Mouse (Mus musculus): Measurements from ENCODE around the gene Anapc16.

Gene Anapc16

GRCm38 (mm10) chr10:60002673-60003212, at the start of gene Anapc16, which contains the start of gene Ascc1:
TSS of gene Anapc16 (minus strand) at chr10:60003135.
TSS of gene Ascc1 (plus strand) at chr10:60002805.
- in situ Hi-C loops (cut with MboI; ENCODE audit: low sequenced_read_pairs), result no loop called here

GRCm38 (mm10) chr10:60050581-60050980, 47.6 kb upstream of the Anapc16 start:
- in situ Hi-C loops (cut with MboI; ENCODE audit: low sequenced_read_pairs), result no loop called here

- in situ Hi-C loops (cut with MboI; ENCODE audit: low sequenced_read_pairs), result no loop called here
Observed at GRCm38 (mm10) chr10:60046696-60047095, 43.8 kb upstream of the Anapc16 start.

GRCm38 (mm10) chr10:60042350-60042922, 39.5 kb upstream of the Anapc16 start:
- in situ Hi-C loops (cut with MboI; ENCODE audit: low sequenced_read_pairs), result no loop called here

- in situ Hi-C loops (cut with MboI; ENCODE audit: low sequenced_read_pairs), result no loop called here
Observed at GRCm38 (mm10) chr10:60035744-60036143, 32.8 kb upstream of the Anapc16 start.

- in situ Hi-C loops (cut with MboI; ENCODE audit: low sequenced_read_pairs), result no loop called here
Observed at GRCm38 (mm10) chr10:60034621-60035020, 31.7 kb upstream of the Anapc16 start.

- in situ Hi-C loops (cut with MboI; ENCODE audit: low sequenced_read_pairs), result no loop called here
Observed at GRCm38 (mm10) chr10:60033064-60033463, 30.1 kb upstream of the Anapc16 start.

GRCm38 (mm10) chr10:60032622-60033021, 29.7 kb upstream of the Anapc16 start:
- in situ Hi-C loops (cut with MboI; ENCODE audit: low sequenced_read_pairs), result no loop called here

GRCm38 (mm10) chr10:60031985-60032384, 29.1 kb upstream of the Anapc16 start:
- in situ Hi-C loops (cut with MboI; ENCODE audit: low sequenced_read_pairs), result no loop called here

- in situ Hi-C loops (cut with MboI; ENCODE audit: low sequenced_read_pairs), result no loop called here
Observed at GRCm38 (mm10) chr10:60031562-60031961, 28.6 kb upstream of the Anapc16 start.

- in situ Hi-C loops (cut with MboI; ENCODE audit: low sequenced_read_pairs), result no loop called here
Observed at GRCm38 (mm10) chr10:60029387-60029786, 26.5 kb upstream of the Anapc16 start.

GRCm38 (mm10) chr10:60028979-60029378, 26.0 kb upstream of the Anapc16 start:
- in situ Hi-C loops (cut with MboI; ENCODE audit: low sequenced_read_pairs), result no loop called here

GRCm38 (mm10) chr10:60028181-60028580, 25.2 kb upstream of the Anapc16 start:
- in situ Hi-C loops (cut with MboI; ENCODE audit: low sequenced_read_pairs), result no loop called here

- in situ Hi-C loops (cut with MboI; ENCODE audit: low sequenced_read_pairs), result no loop called here
Observed at GRCm38 (mm10) chr10:60027619-60028084, 24.7 kb upstream of the Anapc16 start.

GRCm38 (mm10) chr10:60026759-60027395, 23.9 kb upstream of the Anapc16 start:
- in situ Hi-C loops (cut with MboI; ENCODE audit: low sequenced_read_pairs), result no loop called here

- in situ Hi-C loops (cut with MboI; ENCODE audit: low sequenced_read_pairs), result no loop called here
Observed at GRCm38 (mm10) chr10:60023751-60024150, 20.8 kb upstream of the Anapc16 start.

- in situ Hi-C loops (cut with MboI; ENCODE audit: low sequenced_read_pairs), result no loop called here
Observed at GRCm38 (mm10) chr10:60019299-60019698, 16.4 kb upstream of the Anapc16 start.

GRCm38 (mm10) chr10:60016223-60016622, 13.3 kb upstream of the Anapc16 start:
- in situ Hi-C loops (cut with MboI; ENCODE audit: low sequenced_read_pairs), result no loop called here

- in situ Hi-C loops (cut with MboI; ENCODE audit: low sequenced_read_pairs), result no loop called here
Observed at GRCm38 (mm10) chr10:60009115-60009514, 6.2 kb upstream of the Anapc16 start.

- in situ Hi-C loops (cut with MboI; ENCODE audit: low sequenced_read_pairs), result no loop called here
Observed at GRCm38 (mm10) chr10:60005264-60005663, 2.3 kb upstream of the Anapc16 start.

- in situ Hi-C loops (cut with MboI; ENCODE audit: low sequenced_read_pairs), result no loop called here
Observed at GRCm38 (mm10) chr10:60003847-60004246, 912 bp upstream of the Anapc16 start.

- in situ Hi-C loops (cut with MboI; ENCODE audit: low sequenced_read_pairs), result no loop called here
Observed at GRCm38 (mm10) chr10:60003213-60003752, 348 bp upstream of the Anapc16 start.

All from CH12F3 (cell line).